Mouse (Mus musculus): ENCODE measurements around the gene Gpc2. TPM values are rescaled to one million over a fixed set of nuclear protein-coding genes. Genes with fewer than 3 reads are reported as not detected.

Gene Gpc2
- total RNA-seq, 2 experiments from 2014 or later = 2.1 to 3.1 TPM

Other genes with a start within 250 kb of the Gpc2 start
- gene Smok3c, start 226.8 kb downstream of the Gpc2 start, total RNA-seq (2021) = not detected
- 10 to 100 TPM; 41.5 to 41.9 TPM for gene Zkscan1, start 194.9 kb downstream of the Gpc2 start, total RNA-seq (2021)
- gene Zscan21, start 163.1 kb downstream of the Gpc2 start, total RNA-seq (2021) = 10 to 100 TPM; 14.5 to 15.2 TPM
- 10 to 100 TPM; 14.0 to 14.5 TPM for gene Zfp113, start 124.3 kb downstream of the Gpc2 start, total RNA-seq (2021)
- 100 to 1,000 TPM; 136 to 139 TPM for gene Cops6, start 118.9 kb downstream of the Gpc2 start, total RNA-seq (2021)
- gene Ap4m1, start 108.0 kb downstream of the Gpc2 start, total RNA-seq (2021) = 10 to 100 TPM; 19.3 to 29.6 TPM
- 10 to 100 TPM; 14.5 to 17.4 TPM for gene Mcm7, start 107.6 kb downstream of the Gpc2 start, total RNA-seq (2021)
- 10 to 100 TPM; 37.9 to 44.4 TPM for gene Taf6, start 92.6 kb downstream of the Gpc2 start, total RNA-seq (2021)
- 10 to 100 TPM; 15.0 to 16.8 TPM for gene Cnpy4, start 92.5 kb downstream of the Gpc2 start, total RNA-seq (2021)
- gene Mblac1, start 85.7 kb downstream of the Gpc2 start, total RNA-seq (2021) = 1 to 10 TPM; 8.2 to 8.6 TPM
- under 1 TPM in 1 of 2 experiments, not detected in 1; 0.25 TPM for gene Nxpe5, start 54.1 kb downstream of the Gpc2 start, total RNA-seq (2021)
- 10 to 100 TPM; 54.5 to 58.7 TPM for gene Lamtor4, start 24.5 kb downstream of the Gpc2 start, total RNA-seq (2021)
- gene BC037034, start 16.0 kb downstream of the Gpc2 start, total RNA-seq (2021) = 10 to 100 TPM; 70.0 to 73.7 TPM
- 1 to 10 TPM; 3.2 to 3.7 TPM for gene Gal3st4, start 7.2 kb downstream of the Gpc2 start, total RNA-seq (2021)
- gene Gm43720, start within 50 bp of the Gpc2 start, total RNA-seq (2021) = not detected
- 1 to 10 TPM in 1 of 2 experiments, under 1 TPM in 1; 0.77 to 1.3 TPM for gene Stag3, start 235 bp upstream of the Gpc2 start, total RNA-seq (2021)
- gene Pvrig, start 62.0 kb upstream of the Gpc2 start, total RNA-seq (2021) = not detected
- 10 to 100 TPM; 25.2 to 26.6 TPM for gene Zfp157, start 161.5 kb upstream of the Gpc2 start, total RNA-seq (2021)

Measured in layer of hippocampus, postnatal 36 days (tissue).